Mouse (Mus musculus): ENCODE data around the gene 2700097O09Rik. TPM values are rescaled to one million over a fixed set of nuclear protein-coding genes. Genes with fewer than 3 reads are reported as not detected.

Gene 2700097O09Rik
- total RNA-seq (2023) = 9.2 TPM

GRCm38 (mm10) chr12:55079726-55080600 is at the start of gene 2700097O09Rik, which contains the start of gene Srp54a:
TSS of gene 2700097O09Rik (minus strand) at chr12:55080110.
TSS of gene Srp54a (plus strand) at chr12:55080262.

GRCm38 (mm10) chr12:55124242-55124641 is 44.3 kb upstream of the 2700097O09Rik start, which contains the start of gene Fam177a:
TSS of gene Fam177a (plus strand) at chr12:55124469.

GRCm38 (mm10) chr12:55013626-55014398 is 66.1 kb downstream of the 2700097O09Rik start, which contains the start of gene Baz1a:
TSS of gene Baz1a (minus strand) at chr12:55014348.

Other genes with a start within 250 kb of the 2700097O09Rik start
- 40.1 TPM for gene Cfl2, start 217.2 kb downstream of the 2700097O09Rik start, total RNA-seq (2023)
- gene Gm20403, start 93.6 kb downstream of the 2700097O09Rik start, total RNA-seq (2023) = not detected
- 91.7 TPM for gene Baz1a, start 65.8 kb downstream of the 2700097O09Rik start, total RNA-seq (2023)
- gene Srp54a, start 152 bp upstream of the 2700097O09Rik start, total RNA-seq (2023) = 59.0 TPM
- not detected for gene Fam177a, start 44.4 kb upstream of the 2700097O09Rik start, total RNA-seq (2023)
- 35.2 TPM for gene Srp54b, start 75.0 kb upstream of the 2700097O09Rik start, total RNA-seq (2023)
- gene 1700047I17Rik2, start 119.5 kb upstream of the 2700097O09Rik start, total RNA-seq (2023) = 17.4 TPM
- 23.7 TPM for gene Srp54c, start 150.1 kb upstream of the 2700097O09Rik start, total RNA-seq (2023)
- gene 1110008L16Rik, start 219.5 kb upstream of the 2700097O09Rik start, total RNA-seq (2023) = 9.8 TPM
- gene Ppp2r3c, start 222.9 kb upstream of the 2700097O09Rik start, total RNA-seq (2023) = 27.5 TPM

Data from CD4-positive naive resting alpha-beta T cell, adult 76 days (primary cell).